Comparison of ENCODE assay signal across 14 mouse cellular contexts in genomic region chr11:67098427-67098826, GRCm38 (mm10). TPM values are rescaled to one million over a fixed set of nuclear protein-coding genes. Genes with fewer than 3 reads are reported as not detected.
DNase-seq lines count a peak whose midpoint lies in the region.
"Had no signal": no experiment of that assay in that cellular context is flagged by ENCODE, and none has a peak within 500 bp of the region (broad histone marks: within the 10 kb centered on the region; RNA-seq: fewer than 3 reads in every experiment).

No protein-coding gene starts in this region.

- intact Hi-C loops in left cerebral cortex, postnatal 25 days (cut with DNase I) = no loop called here

- DNase-seq in right cerebral cortex, adult 18-20 months = peak; percentile 67
- no peak for DNase-seq in right cerebral cortex, postnatal 4 days
- DNase-seq in layer of hippocampus, adult 9-10 months (ENCODE audit: low spot score) = peak; percentile 36
- DNase-seq in left cerebral cortex, postnatal 25 days (ENCODE audit: low spot score in 2 of 2) = peak; percentile 50 to 84
- peak; percentile 88 for DNase-seq in telencephalon, adult 2 months (ENCODE audit: low read depth, low spot score)
- DNase-seq in B cell, adult 2 months = no peak
- no peak for DNase-seq in spleen, postnatal 14 days (ENCODE audit: low spot score in 2 of 2)
- no peak for DNase-seq in adrenal gland, postnatal 14 days
- DNase-seq: cerebellum, postnatal 25 days; heart, postnatal 36 days; lung, embryonic 14.5 days; lung, postnatal 4 days; thymus, postnatal 14 days had no signal

RNA-seq across cellular contexts. Expression of gene Myh3, which starts 20.3 kb away (rescaled TPM):
- 1 to 10 TPM; 3.8 to 4.5 TPM for total RNA-seq in left cerebral cortex, postnatal 25 days (2021)
- 0.07 TPM in 1 of 2 replicates, not detected in the other for total RNA-seq in adrenal gland, postnatal 14 days (2021)
- total RNA-seq: heart, postnatal 36 days; monocyte, adult 5-6 weeks had no signal

RNA-seq across cellular contexts. Expression of gene Sco1, which starts 46.0 kb away (rescaled TPM):
- total RNA-seq in left cerebral cortex, postnatal 25 days (2021) = 10 to 100 TPM in 1 of 2 experiments, 1 to 10 TPM in 1; 8.7 to 11.4 TPM
- 21.4 and 24.3 TPM in 2 replicates for total RNA-seq in adrenal gland, postnatal 14 days (2021)

RNA-seq across cellular contexts. Expression of gene Adprm, which starts 46.0 kb away (rescaled TPM):
- 10 to 100 TPM; 25.6 to 26.6 TPM for total RNA-seq in left cerebral cortex, postnatal 25 days (2021)
- 18.6 and 20.5 TPM in 2 replicates for total RNA-seq in adrenal gland, postnatal 14 days (2021)

Comparison
In these comparisons a context has a peak if more than half of its experiments do, and no peak if none do; other contexts are left out.
1. DNase-seq: peak in right cerebral cortex, adult 18-20 months (single experiment), layer of hippocampus, adult 9-10 months (single experiment), left cerebral cortex, postnatal 25 days (2 of 2) and telencephalon, adult 2 months (single experiment); none in right cerebral cortex, postnatal 4 days (single experiment), B cell, adult 2 months (0 of 2), spleen, postnatal 14 days (0 of 2) and adrenal gland, postnatal 14 days (single experiment).